Mouse (Mus musculus): Measurements from ENCODE around the gene Figla. TPM values are rescaled to one million over a fixed set of nuclear protein-coding genes. Genes with fewer than 3 reads are reported as not detected.

The Figla gene
- polyA plus RNA-seq, 1 experiment from 2014 or later = not detected

DNA sequence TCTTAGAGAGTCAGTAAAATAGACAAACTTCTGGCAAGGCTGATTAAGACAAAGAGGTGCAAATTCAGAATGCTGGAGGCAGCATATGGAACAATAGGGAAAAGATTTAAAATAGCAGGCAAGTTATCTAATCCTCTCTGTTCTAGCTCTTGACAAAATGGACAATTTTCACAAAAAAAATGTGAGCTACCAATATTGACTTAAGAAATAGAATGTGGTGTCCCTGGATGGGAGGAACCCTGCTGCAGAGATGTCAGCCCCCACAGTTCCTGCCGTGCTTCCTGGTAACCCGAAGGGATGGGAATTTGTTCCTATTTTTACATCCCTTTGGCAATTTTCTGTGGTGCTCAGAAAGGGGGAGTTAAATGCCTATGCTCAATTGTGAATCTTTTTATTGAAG, 22.9 kb downstream of the Figla start:
- Histone ChIP-seq H3K36me3 (ENCODE audit: control insufficient read depth, insufficient read depth, low read length) (no peaks in the 10 kb centered on the region), H3K9me3 (ENCODE audit: control insufficient read depth, low read length) (no peaks in the 10 kb centered on the region), H3K27me3 (ENCODE audit: control insufficient read depth, insufficient read depth, low read length) (no peaks in the 10 kb centered on the region), H3K9ac (ENCODE audit: low read depth, low read length) (no peak overlapping the region), H3K27ac (ENCODE audit: low read depth, low read length) (no peak overlapping the region), H3K4me2 (replicated peaks; ENCODE audit: low read depth, low read length) (no peak overlapping the region), H3K4me1 (replicated peaks; ENCODE audit: control insufficient read depth, insufficient read depth, low read length) (no peaks in the 10 kb centered on the region), H3K4me3 (ENCODE audit: low read depth, low read length) (no peak overlapping the region)
- no peak for ATAC-seq (ENCODE audit: low FRiP score)
- WGBS = 76% methylated on average over 2 of the region's 2 CpGs
- no peak for DNase-seq (ENCODE audit: low spot score)

DNA sequence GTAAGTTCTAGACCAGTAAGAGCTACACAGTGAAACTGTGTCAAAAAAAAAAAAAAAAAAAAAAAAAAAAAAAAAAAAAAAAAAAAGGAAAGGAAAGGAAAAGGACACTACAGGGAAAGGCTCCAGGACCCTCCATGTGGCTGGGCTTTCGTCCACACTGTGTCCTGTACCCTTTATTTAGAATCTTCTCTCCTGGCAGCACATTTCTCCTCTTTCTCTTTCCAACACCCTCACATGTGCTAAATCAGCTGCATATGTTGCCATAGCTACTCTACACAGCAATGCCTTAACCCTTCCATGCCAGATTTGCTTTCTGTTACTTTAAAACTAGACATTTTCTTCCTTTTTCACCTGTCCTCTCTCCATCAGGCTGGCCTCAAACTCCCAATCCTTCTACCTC, 24.2 kb downstream of the Figla start:
- Histone ChIP-seq H3K9ac (ENCODE audit: low read depth, low read length) (no peak overlapping the region), H3K4me3 (ENCODE audit: low read depth, low read length) (no peak overlapping the region), H3K27ac (ENCODE audit: low read depth, low read length) (no peak overlapping the region), H3K36me3 (ENCODE audit: control insufficient read depth, insufficient read depth, low read length) (no peaks in the 10 kb centered on the region), H3K4me1 (replicated peaks; ENCODE audit: control insufficient read depth, insufficient read depth, low read length) (no peaks in the 10 kb centered on the region), H3K27me3 (ENCODE audit: control insufficient read depth, insufficient read depth, low read length) (no peaks in the 10 kb centered on the region), H3K4me2 (replicated peaks; ENCODE audit: low read depth, low read length) (no peak overlapping the region), H3K9me3 (ENCODE audit: control insufficient read depth, low read length) (no peaks in the 10 kb centered on the region)
- no peak for ATAC-seq (ENCODE audit: low FRiP score)
- 65% methylated on average over 1 of the region's 1 CpGs for WGBS
- DNase-seq (ENCODE audit: low spot score) = no peak

DNA sequence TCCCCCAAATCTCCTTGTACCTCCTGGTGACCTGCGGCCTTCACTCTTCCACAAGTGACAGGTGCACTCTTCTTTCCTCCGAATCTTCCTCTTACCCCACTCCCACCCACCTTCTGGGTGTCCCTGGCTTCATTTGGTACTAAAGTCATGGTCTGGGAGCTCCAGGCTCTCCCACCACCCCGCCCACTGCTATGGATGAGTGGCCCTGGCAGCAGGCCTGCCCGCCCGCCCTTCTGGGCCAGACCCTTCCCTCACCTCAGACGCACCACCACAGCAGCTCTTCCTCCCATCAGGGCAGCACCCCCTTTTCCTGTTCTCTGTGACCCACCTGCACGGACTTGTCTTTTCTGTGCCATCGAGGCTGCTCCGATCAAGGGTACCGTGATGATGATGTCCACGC, 31.5 kb downstream of the Figla start:
- Histone ChIP-seq H3K36me3 (ENCODE audit: control insufficient read depth, insufficient read depth, low read length) (no peaks in the 10 kb centered on the region), H3K4me3 (ENCODE audit: low read depth, low read length) (no peak overlapping the region), H3K27ac (ENCODE audit: low read depth, low read length) (no peak overlapping the region), H3K9ac (ENCODE audit: low read depth, low read length) (no peak overlapping the region), H3K9me3 (ENCODE audit: control insufficient read depth, low read length) (no peaks in the 10 kb centered on the region), H3K27me3 (ENCODE audit: control insufficient read depth, insufficient read depth, low read length) (no peaks in the 10 kb centered on the region), H3K4me2 (replicated peaks; ENCODE audit: low read depth, low read length) (no peak overlapping the region), H3K4me1 (replicated peaks; ENCODE audit: control insufficient read depth, insufficient read depth, low read length) (peaks cover 17% of the 10 kb centered on the region)
- ATAC-seq (ENCODE audit: low FRiP score) (no peak), DNase-seq (ENCODE audit: low spot score) (no peak)
- 88% methylated on average over 11 of the region's 11 CpGs for WGBS

DNA sequence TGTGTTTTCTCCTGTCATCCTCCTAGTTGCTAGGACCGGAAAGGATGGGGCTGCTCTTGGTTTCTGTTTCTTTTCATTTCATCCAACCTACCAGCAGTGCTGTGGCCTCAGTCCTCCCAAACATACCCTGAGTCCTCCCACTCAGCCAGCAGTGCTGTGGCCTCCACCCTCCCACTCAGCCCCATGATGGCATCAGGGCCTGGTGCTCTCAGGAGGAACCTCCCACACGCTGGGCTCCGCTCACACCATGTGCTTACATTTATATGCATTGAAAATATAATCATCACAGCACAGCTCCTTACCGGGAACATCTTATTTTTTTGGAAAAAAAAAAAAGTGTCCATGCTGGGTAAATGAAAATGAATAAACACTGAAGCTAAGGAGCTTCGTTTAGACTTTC, 32.5 kb downstream of the Figla start:
- Histone ChIP-seq H3K27me3 (ENCODE audit: control insufficient read depth, insufficient read depth, low read length) (no peaks in the 10 kb centered on the region), H3K4me2 (replicated peaks; ENCODE audit: low read depth, low read length) (no peak overlapping the region), H3K9ac (ENCODE audit: low read depth, low read length) (no peak overlapping the region), H3K4me3 (ENCODE audit: low read depth, low read length) (no peak overlapping the region), H3K27ac (ENCODE audit: low read depth, low read length) (no peak overlapping the region), H3K36me3 (ENCODE audit: control insufficient read depth, insufficient read depth, low read length) (no peaks in the 10 kb centered on the region), H3K4me1 (replicated peaks; ENCODE audit: control insufficient read depth, insufficient read depth, low read length) (peaks cover 21% of the 10 kb centered on the region), H3K9me3 (ENCODE audit: control insufficient read depth, low read length) (no peaks in the 10 kb centered on the region)
- ATAC-seq (ENCODE audit: low FRiP score) (no peak), DNase-seq (ENCODE audit: low spot score) (no peak)
- 80% methylated on average over 5 of the region's 5 CpGs for WGBS

DNA sequence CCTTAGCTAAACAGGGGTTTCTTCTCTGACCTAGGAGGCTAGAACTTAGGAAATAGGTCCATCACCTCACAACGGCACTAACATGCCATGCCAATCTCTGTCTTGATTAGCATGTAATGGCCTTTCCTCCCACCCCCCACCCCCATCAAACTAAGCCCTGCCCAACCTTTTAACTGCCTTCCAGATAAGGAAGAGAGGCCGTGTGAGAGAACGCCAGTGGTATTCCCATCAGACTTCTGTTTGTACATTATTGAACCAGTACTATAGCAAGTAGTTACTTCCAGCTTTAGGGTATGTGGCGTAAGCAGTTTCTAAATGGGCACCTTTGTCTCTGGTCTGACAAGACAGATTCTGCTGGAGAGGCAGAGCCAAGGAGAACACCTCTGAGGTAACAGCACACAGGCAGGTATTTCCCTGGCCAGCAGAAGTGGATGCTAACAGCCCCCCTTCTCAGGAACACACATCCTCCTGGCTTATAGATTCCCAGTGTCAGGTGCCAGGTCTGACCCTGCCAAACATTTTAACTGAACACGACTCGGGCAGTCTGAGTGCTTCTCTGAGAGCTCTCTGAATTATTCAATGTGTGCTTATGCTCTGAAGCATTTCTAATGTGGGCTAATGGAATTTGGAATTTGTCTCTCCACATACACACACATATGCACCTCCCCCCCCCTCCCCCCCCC, 34.8 kb downstream of the Figla start:
- no peak overlapping the region for H3K9ac ChIP-seq (ENCODE audit: low read depth, low read length)
- no peaks in the 10 kb centered on the region for H3K27me3 ChIP-seq (ENCODE audit: control insufficient read depth, insufficient read depth, low read length)
- WGBS = 62% methylated on average over 6 of the region's 6 CpGs
- DNase-seq (ENCODE audit: low spot score) (no peak), ATAC-seq (ENCODE audit: low FRiP score) (no peak)
- H3K4me1 ChIP-seq (replicated peaks; ENCODE audit: control insufficient read depth, insufficient read depth, low read length) = peaks cover 23% of the 10 kb centered on the region
- H3K9me3 ChIP-seq (ENCODE audit: control insufficient read depth, low read length) = no peaks in the 10 kb centered on the region
- no peaks in the 10 kb centered on the region for H3K36me3 ChIP-seq (ENCODE audit: control insufficient read depth, insufficient read depth, low read length)
- no peak overlapping the region for H3K4me2 ChIP-seq (replicated peaks; ENCODE audit: low read depth, low read length)
- H3K27ac ChIP-seq (ENCODE audit: low read depth, low read length) = peak overlapping the region; percentile 92
- H3K4me3 ChIP-seq (ENCODE audit: low read depth, low read length) = no peak overlapping the region

DNA sequence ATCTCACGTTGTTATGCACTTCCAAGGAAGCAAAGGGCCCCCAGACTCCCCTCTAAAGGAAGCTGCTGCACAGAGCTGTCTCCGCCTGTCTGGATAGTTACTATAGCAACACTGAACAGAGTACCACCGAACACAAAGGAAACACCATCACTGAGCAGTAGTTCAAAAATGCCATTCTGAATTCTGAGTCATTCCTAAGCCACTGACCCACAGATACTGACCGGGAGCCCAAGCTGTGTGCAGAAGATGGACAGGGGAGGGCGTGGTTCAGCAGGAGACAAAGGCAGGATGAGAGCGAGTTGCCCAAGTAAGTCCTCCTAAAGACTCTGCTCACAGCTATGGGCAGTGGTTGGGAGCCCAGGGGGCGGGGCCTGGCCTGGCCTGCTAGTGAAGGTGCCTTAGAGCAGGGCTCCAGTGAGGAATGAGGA, 36.1 kb downstream of the Figla start:
- 15% methylated on average over 7 of the region's 7 CpGs for WGBS
- Histone ChIP-seq H3K27ac (ENCODE audit: low read depth, low read length) (peak overlapping the region; percentile 92), H3K27me3 (ENCODE audit: control insufficient read depth, insufficient read depth, low read length) (no peaks in the 10 kb centered on the region), H3K4me3 (ENCODE audit: low read depth, low read length) (no peak overlapping the region), H3K4me2 (replicated peaks; ENCODE audit: low read depth, low read length) (peak overlapping the region; percentile 35), H3K36me3 (ENCODE audit: control insufficient read depth, insufficient read depth, low read length) (no peaks in the 10 kb centered on the region), H3K9me3 (ENCODE audit: control insufficient read depth, low read length) (no peaks in the 10 kb centered on the region), H3K4me1 (replicated peaks; ENCODE audit: control insufficient read depth, insufficient read depth, low read length) (peaks cover 23% of the 10 kb centered on the region), H3K9ac (ENCODE audit: low read depth, low read length) (0 out of 2 replicates have a peak overlapping the region, but pooled peaks have one; percentile 28)
- peak; percentile 76 for DNase-seq (ENCODE audit: low spot score)
- ATAC-seq (ENCODE audit: low FRiP score) = peak; percentile 82

DNA sequence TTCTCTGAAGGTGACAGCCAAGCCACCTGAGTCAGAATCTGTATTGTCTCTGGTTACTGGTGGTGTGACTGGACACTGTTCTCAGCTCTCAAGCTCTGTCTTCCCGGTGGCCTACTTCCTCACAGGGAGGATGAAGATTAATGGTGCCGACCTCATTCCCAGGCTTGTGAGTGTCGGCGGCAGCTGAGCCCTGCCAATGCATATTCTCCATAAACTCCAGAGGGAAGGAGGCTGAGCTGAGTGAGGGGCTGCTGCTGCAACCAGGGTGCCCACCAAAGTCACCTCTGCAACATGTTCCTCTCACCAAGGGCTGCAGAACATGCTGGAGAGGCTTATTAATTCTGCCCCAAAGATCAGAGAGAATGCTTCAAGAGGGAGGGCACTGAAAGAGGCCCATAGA, 36.6 kb downstream of the Figla start:
- H3K36me3 ChIP-seq (ENCODE audit: control insufficient read depth, insufficient read depth, low read length) = no peaks in the 10 kb centered on the region
- 33% methylated on average over 4 of the region's 4 CpGs for WGBS
- H3K27ac ChIP-seq (ENCODE audit: low read depth, low read length) = peak overlapping the region; percentile 92
- H3K4me3 ChIP-seq (ENCODE audit: low read depth, low read length) = no peak overlapping the region
- H3K27me3 ChIP-seq (ENCODE audit: control insufficient read depth, insufficient read depth, low read length) = no peaks in the 10 kb centered on the region
- peak overlapping the region; percentile 35 for H3K4me2 ChIP-seq (replicated peaks; ENCODE audit: low read depth, low read length)
- H3K4me1 ChIP-seq (replicated peaks; ENCODE audit: control insufficient read depth, insufficient read depth, low read length) = peaks cover 23% of the 10 kb centered on the region
- DNase-seq (ENCODE audit: low spot score) (no peak), ATAC-seq (ENCODE audit: low FRiP score) (no peak; the same call in 1 of the 2 replicates)
- H3K9me3 ChIP-seq (ENCODE audit: control insufficient read depth, low read length) = no peaks in the 10 kb centered on the region
- peak overlapping the region; percentile 31; the same call in 1 of the 2 replicates for H3K9ac ChIP-seq (ENCODE audit: low read depth, low read length)

DNA sequence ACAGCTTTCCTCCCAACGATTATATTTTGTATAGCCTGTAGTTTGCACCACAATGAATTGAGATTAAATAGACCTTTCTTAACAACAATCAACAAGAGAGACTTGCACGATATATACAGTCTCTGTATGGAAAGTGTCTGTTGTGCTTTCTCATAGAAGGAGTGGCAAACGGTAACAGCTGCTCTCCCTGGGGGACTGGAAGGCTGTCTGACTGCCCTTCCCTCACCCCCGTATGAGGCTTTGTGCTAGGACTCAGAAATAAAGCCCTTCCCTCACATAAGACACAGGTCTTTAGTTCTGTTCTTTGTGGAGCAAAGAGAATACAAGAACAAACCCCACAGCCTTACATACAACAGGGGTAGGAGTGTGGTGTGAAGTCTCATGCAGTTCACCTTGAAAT, 37.1 kb downstream of the Figla start:
- Histone ChIP-seq H3K4me3 (ENCODE audit: low read depth, low read length) (no peak overlapping the region), H3K9ac (ENCODE audit: low read depth, low read length) (no peak overlapping the region), H3K9me3 (ENCODE audit: control insufficient read depth, low read length) (no peaks in the 10 kb centered on the region), H3K4me2 (replicated peaks; ENCODE audit: low read depth, low read length) (no peak overlapping the region), H3K27ac (ENCODE audit: low read depth, low read length) (peak overlapping the region; percentile 92), H3K36me3 (ENCODE audit: control insufficient read depth, insufficient read depth, low read length) (no peaks in the 10 kb centered on the region), H3K4me1 (replicated peaks; ENCODE audit: control insufficient read depth, insufficient read depth, low read length) (peaks cover 26% of the 10 kb centered on the region), H3K27me3 (ENCODE audit: control insufficient read depth, insufficient read depth, low read length) (no peaks in the 10 kb centered on the region)
- ATAC-seq (ENCODE audit: low FRiP score) (peak; percentile 61; the same call in 1 of the 2 replicates), DNase-seq (ENCODE audit: low spot score) (peak; percentile 54)
- 23% methylated on average over 4 of the region's 4 CpGs for WGBS

DNA sequence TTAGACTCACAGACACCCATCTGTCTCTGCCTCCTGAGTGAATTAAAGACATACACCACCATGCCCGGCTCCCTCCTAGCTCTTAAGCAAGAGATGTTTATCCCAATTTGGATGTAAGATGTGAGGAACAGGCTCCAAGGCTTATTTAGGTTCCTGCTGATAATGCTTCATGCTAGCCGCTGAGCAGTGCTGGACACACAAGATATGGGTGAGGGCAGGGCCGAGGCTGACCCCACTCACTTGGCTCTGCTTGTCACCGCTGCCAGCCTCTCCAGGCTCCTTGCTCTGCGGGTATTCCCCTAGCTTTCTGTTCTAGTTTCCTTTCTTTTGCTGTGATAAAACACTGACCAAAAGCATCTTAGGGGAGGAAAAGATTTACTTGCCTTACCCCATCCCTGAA, 37.6 kb downstream of the Figla start:
- 79% methylated on average over 5 of the region's 5 CpGs for WGBS
- H3K9me3 ChIP-seq (ENCODE audit: control insufficient read depth, low read length) = no peaks in the 10 kb centered on the region
- H3K4me3 ChIP-seq (ENCODE audit: low read depth, low read length) = no peak overlapping the region
- H3K27me3 ChIP-seq (ENCODE audit: control insufficient read depth, insufficient read depth, low read length) = no peaks in the 10 kb centered on the region
- peaks cover 26% of the 10 kb centered on the region for H3K4me1 ChIP-seq (replicated peaks; ENCODE audit: control insufficient read depth, insufficient read depth, low read length)
- H3K27ac ChIP-seq (ENCODE audit: low read depth, low read length) = peak overlapping the region; percentile 92
- H3K4me2 ChIP-seq (replicated peaks; ENCODE audit: low read depth, low read length) = no peak overlapping the region
- no peaks in the 10 kb centered on the region for H3K36me3 ChIP-seq (ENCODE audit: control insufficient read depth, insufficient read depth, low read length)
- ATAC-seq (ENCODE audit: low FRiP score) = no peak
- no peak overlapping the region for H3K9ac ChIP-seq (ENCODE audit: low read depth, low read length)
- DNase-seq (ENCODE audit: low spot score) = no peak

Measured in hindbrain, embryonic 11.5 days (tissue).